Mouse (Mus musculus) urinary bladder, adult 2 months (tissue): ENCODE data around the gene Cdkn1b. TPM values are rescaled to one million over a fixed set of nuclear protein-coding genes. Genes with fewer than 3 reads are reported as not detected.
A peak's percentile ranks its signal among the peaks of the same experiment; 100 is the strongest.

Experiments used
- DNase-seq: peaks from one replicate; pipeline ENCODE4 v3.0.0; 2022; ENCODE audit warnings: low spot score
- polyA plus RNA-seq: library from polyadenylated mRNA; depleted of rRNA; stranded (reverse); fragments of >200 nt; gene quantifications from 2 replicates; pipeline ENCODE4 v1.2.3, GENCODE M21; 2012; rRNA removed

Gene Cdkn1b
- 28.8 and 32.3 TPM in 2 replicates for polyA plus RNA-seq

DNA sequence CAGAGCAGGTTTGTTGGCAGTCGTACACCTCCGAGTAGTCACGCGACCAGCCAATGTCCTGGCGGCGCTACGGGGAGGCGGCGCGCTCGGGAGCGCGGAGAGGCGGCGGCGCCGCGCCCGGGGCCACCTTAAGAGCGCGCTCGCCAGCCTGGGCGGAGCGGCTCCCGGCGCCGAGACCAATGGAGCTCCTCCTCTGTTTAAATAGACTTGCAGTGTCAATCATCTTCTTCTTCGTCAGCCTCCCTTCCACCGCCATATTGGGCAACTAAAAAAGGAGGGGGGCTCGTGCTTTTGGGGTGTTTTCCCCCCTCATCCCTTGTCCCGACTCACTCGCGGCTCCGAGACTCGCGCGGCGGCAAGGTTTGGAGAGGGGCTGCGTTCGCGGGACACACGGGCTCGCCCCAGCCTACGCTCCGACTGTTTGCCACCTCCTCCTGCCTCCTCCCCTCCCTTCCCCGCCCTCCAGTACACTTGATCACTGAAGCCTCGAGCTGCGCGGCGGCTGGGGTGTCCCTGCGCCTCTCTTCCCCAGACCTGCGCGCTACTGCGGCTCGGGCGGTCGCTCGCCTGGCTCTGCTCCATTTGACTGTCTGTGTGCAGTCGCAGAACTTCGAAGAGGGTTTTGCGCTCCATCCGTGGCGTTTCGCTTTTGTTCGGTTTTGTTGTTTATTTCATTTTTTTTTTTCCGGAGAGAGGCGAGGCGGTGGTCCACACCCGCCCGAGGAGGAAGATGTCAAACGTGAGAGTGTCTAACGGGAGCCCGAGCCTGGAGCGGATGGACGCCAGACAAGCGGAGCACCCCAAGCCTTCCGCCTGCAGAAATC lies at the start of gene Cdkn1b:
Gene Cdkn1b, plus strand, starts transcription at position 212 of the 824 bp plus-strand sequence.
- peak; percentile 85 for DNase-seq

DNA sequence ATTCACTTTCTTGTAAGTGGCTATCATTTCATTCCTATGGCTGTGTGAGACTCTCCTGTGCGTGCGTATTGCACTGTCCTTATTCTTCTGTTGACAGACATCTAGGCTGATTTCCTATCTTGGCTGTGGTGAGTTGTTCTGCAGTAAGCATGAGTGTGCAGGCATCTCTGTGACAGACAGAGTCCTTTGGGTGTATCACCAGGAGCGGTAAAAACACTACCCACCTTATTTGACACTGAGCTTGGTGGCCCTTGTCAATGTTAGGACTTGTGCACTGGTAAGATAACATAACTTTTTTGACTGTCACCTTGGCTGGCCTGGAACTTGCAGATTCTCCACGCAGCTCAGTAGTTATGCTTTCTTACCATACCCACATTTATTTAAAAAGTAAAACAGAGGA lies 49.3 kb upstream of the Cdkn1b start:
- DNase-seq, result no peak

DNA sequence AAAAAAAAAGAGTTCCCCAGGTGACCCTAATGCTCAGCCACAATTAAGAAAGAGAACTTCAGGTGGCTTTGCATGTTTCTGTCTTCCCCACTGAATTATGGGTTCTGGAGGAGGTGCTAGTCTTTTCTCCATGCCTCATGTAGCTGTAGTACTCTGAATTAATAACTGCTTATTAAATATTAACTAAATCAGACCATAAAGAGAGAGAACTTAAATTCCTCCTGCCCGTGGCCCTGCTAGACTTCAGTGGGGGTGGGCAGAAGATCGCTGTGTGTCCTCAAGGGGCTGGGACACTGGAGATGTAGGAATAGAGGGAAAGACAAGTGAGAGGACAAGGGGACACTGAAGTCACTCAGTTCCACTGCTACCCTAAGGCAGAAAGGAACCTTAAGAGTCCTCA lies 48.0 kb upstream of the Cdkn1b start:
- no peak for DNase-seq

DNA sequence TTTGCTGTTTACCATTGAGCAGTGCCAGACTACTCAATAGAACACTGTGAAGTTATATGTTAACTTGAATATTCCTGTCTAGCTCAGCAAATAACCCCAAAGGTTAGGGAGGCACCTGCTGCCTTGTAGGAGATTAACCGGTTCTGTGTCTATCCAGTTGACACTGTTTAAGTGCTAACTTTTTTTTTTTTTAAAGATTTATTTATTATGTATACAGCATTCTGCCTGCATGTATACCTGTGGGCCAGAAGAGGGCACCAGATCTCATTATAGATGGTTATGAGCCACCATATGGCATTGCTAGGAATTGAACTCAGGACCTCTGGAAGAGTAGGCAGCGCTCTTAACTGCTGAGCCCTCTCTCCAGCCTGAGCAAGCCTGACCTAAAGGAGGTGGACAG lies 47.2 kb upstream of the Cdkn1b start:
- DNase-seq, result no peak

DNA sequence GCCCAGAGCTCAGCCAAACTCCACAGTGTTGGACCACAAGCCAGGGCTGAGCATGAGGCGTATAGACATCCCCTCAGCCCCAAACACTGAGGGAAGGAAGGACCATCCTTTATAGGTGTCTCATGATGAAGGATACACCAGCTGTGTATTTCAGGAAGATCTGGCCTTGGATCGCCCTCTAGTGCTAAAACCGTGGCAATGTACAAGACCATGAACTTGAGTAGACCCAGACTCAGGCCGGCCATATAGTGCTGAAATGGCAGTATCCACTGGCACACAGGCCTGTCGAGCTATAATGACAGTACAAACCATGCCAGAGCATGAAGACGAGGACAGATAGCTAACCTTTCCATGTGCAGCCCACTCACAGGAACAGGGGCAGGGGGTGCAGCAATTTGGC lies 43.4 kb upstream of the Cdkn1b start:
- no peak for DNase-seq

DNA sequence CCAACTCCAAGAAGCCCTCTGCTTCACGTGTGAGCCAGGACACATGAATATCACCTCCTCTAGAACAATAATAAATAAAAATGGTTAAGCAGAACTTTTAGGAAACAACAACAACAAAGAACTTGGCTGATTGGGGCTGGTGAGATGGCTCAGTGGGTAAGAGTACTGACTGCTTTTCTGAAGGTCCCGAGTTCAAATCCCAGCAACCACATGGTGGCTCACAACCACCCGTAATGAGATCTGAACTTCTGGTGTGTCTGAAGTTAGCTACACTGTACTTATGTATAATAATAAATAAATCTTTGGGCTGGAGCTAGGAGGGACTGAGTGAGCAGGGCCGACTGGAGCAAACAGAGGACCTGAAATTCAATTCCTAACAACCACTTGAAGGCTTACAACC lies 42.9 kb upstream of the Cdkn1b start:
- no peak for DNase-seq

DNA sequence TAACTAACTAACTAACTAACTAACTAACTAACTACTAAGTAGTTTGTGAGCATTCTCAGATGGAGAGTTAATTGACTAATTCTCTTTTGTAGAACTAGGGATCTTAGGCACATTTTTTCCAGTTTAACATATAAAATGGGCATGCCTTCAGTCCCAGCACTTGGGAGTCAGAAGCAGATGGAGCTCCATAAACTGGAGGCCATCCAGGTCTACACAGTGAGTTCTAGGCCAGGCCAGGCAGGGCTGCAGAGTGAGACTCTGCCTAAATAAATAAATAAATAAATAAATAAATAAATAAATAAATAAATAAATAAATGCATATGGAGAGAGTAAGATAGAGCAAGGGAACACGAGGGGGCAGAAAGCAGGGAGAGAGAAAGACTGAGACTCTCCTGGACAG lies 42.3 kb upstream of the Cdkn1b start:
- DNase-seq, result no peak

DNA sequence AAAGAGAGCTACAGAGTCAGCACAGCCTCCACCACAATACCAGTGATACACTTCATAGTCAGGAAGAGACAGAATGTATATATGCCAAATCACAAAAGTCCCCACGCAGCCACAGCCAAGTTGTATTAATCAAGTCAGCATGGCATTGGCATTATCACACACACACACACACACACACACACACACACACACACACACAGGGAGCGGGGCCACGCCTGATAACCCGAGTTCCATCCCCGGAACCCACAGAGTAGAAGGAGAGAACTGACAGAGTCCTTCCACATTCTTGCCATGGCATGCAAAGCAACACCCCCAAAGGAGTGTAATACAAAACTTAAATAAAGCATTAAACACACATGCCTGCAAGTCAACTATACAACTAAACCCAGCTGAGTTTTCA lies 40.6 kb upstream of the Cdkn1b start:
- no peak for DNase-seq

DNA sequence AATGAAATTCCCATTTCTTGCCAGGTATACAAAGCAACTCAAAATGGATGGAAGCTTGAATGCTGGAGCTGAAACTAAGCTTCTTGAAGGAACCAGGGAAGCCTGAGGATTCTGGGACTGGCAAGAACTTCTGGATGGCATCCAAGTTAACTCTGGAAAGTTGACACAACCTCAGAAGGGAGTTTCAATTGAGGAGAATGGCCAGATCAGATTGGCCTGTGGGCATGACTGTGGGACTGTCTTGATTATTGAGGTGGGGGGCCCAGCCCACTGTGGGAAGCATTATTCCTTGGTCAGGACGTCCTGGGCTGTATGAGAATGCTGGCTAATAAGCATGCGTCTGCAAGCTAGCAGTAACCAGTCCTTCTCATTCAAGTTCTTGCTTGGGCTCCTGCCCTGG lies 40.2 kb upstream of the Cdkn1b start:
- no peak for DNase-seq

DNA sequence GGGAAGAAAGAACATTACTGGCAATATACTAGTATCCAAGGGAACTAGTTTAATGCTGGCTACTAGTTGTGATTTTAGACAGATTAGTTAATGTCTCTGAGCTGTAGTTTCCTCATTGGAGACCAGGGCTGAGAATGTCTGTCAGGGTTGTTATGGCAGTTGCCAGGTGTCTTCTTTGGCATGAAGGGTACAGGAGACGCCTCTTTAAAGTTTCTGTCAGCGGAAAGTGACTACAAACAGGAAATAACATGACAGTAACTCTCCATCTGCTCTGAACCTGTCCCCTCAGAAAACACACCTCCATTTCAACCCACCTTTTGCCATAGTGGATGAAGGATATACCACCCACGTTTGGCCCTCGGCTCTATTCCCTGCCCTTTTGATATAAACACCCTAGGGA lies 36.5 kb upstream of the Cdkn1b start:
- DNase-seq, result no peak

DNA sequence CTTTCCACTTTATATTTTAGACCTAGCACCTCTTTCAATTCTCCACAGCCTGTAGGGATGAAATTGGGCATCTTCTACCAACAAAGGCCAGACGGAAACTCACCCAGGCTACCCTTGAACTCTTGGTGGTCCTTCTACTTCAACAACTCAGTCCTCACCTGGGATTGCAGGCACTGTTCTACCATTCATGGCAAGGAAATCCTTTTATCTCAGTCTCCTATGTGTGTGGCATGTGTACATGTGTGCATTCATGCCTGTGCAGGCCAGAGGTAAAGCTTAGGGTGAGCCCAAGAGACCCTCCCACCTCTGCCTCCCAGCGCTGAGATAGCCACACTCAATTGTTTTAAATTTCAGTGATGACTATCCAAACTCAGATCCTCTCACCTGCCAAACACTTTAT lies 34.7 kb upstream of the Cdkn1b start:
- no peak for DNase-seq

DNA sequence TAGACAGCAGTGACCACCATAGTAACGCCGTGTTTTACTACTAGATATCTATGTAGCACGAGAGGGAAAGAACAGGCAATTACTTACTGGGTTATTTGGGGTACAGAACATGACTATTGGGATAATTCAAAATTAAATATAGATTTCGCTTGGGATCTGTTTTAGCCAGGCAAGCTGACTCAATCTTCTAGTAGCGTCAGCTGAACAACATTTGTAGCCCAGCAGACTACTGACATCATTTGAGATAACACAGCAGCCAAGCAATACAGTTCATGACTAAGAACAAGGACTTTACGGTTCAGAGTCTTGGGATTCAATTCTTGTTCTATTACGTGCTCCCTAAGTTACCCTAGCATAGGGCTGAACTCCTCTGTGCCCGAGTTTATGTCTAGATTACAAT lies 33.7 kb upstream of the Cdkn1b start:
- DNase-seq, result no peak

DNA sequence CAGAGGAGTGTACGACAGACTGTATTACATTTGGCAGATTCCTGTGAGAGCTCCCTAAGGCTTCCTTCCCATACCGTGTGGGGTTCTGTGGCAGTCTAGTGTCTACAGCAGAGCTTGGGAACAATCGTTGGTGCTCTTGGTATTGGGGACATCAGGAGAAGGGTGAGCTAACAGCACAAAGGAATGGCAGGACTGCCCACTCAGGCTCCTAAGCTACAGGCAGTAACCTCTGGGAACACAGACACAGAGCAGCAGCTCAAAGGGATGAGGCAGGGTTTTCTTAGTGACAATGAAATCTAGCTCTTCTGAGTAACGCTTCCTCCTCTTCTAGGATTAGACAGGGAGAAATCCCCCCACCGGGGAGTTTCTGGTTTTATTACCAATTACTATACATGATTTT lies 33.2 kb upstream of the Cdkn1b start:
- DNase-seq, result no peak

DNA sequence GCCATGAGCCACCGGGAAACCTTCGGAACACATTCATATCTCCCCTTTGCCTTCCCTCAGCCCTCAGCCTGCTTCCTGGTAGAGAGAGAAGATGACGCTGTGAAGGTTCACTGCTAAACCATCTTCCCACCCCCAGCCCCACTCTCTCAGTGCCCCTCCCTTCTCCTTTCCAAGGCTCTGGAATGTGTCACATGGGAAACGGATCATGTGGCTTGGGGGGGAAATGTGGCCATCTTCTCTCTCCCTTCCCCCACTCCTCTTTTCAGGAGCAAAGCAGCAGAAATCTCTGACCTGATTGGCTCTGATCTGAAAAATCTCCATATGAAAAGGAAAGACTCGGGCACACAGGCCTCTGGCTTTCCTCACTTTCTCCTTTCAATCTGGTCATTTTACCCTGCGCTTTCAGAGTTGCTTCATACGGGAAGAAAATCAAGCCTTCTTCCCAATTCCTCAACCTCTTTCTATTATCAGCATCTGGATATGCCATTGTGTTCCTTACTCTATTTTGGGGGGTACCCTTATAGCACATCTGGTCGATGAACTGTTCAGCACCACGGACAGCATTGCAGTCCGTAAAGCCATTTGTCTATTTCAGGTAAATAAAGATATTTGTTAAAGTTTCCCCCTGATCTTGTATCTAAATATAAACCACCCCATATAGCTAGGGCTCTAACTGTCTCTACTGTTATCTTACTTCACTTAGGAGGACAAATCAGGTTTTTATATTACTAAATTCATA lies 32.3 kb upstream of the Cdkn1b start:
- no peak for DNase-seq

DNA sequence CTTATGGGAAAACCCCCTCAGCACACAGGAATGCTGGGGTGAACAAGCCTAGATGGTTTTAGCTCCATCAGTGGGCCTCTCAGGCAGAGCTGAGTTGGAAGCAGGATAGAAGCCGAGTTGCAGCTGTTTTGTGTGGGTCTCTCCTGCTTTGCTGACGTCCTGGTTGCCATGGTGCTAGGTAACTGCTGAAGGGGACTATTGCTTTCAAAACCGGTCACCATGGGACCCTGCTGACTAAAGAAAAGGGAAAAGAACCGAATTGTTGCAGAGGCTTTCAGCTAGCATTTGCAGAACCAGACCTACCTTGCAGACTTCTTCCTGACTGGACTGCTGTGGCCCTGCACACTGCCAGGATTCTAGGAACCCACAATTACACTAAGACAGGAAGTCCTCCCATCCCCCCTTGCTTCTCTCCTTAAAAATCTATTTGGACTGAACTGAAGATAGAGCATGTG lies 31.6 kb upstream of the Cdkn1b start:
- no peak for DNase-seq

DNA sequence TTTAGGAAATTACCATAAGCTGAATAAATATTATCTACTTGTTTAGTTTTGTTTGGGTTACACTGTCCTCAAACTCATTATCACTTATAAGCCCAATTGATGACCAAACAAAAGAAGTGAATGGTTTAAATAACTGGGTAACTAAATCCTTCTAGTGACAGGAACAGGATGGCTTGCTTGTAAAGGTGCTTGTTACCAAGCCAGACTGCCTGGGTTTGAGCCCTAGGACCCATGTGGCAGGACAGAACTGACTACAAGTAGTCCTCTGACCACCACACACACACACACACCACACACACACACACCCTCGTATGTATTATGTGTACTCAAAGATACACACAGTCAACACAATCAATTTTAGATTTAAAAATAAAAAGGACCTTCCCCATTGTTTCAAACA lies 30.4 kb upstream of the Cdkn1b start:
- DNase-seq, result no peak

DNA sequence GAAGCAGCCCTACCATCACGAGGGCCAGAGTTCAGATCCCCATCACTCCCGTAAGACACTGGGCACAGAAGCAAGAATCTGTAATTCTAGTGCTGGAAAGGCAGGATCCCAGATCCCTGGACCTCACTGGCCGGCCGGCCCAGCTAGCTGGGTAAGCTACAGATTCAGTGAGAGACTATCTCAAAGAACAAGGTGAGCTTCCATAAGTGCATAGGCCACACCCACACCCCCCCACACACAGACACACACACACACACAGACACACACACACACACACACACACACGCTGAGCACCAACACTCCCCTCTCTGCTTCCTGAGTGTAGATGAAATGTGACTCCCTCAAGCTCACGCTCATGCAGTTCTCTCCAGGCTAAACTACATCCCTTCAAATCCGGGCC lies 29.8 kb upstream of the Cdkn1b start:
- DNase-seq, result no peak

DNA sequence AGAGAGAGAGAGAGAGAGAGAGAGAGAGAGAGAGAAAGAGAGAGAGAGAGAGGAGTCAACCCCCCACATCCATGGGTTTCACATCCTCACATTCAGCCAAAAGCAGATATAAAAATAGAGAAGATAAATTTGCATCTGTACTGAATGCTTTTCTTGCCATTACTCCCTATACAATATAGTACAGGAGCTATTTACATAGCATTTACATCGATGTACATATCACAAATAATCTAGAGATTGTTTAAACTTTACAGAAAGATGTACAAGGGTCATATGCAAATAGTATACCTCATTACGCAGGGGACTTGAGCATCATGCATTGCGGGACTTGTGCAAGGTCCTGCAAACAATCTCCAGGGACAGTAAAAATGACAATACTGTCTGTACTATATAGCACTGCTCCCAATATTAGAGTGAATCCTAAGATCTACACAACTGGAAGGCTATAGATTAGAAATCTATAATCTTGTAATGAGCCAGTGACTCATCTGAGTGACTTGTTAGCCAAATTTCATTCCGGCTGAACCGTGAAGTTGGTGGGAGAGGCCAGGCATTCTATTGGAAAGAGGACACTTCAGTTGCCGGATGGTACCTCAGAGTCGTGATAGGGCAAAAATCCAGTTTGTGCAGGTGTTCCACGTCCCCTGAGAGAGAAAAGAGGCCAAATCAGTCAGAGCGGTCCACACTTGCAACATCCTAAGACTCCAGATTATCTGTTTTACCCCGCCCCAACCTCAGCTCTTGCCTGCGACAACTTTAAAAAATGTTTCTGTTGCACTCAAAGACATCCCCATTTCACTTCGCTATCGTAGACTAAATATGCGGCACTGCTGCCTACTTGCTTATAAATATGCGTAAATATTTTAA lies 23.4 kb upstream of the Cdkn1b start:
- DNase-seq, result no peak

DNA sequence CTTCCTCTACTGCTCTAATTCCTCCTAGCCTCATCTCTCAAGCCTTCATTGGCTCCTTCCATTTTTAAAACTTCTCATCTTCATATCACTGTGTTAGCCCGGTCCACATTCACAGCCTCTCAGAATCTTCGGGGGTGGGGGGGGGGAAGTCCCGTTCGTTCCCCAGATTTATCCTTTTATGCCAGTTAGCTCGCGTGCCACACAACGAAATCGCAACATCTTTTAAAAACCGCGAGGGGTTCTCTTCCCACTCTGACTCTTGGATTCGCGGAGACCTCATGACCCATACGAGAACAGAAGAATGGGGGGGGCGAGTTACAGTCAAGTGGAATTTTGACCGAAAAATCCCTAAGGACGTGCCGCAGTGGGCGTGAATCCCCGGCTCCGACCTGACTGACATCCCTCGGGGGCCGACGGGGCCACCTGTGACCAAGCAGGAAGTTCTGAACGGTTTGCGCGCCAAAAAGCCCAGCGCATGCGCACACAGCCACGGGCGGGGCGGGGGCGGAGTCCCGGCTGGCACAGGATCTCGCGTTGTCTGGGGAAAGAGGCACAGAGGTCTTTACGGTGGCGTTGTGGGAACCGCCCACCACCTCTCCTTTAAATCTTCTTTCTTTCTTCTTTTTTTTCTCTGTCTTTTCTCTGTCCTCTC lies 22.6 kb upstream of the Cdkn1b start:
- peak; percentile 98 for DNase-seq

DNA sequence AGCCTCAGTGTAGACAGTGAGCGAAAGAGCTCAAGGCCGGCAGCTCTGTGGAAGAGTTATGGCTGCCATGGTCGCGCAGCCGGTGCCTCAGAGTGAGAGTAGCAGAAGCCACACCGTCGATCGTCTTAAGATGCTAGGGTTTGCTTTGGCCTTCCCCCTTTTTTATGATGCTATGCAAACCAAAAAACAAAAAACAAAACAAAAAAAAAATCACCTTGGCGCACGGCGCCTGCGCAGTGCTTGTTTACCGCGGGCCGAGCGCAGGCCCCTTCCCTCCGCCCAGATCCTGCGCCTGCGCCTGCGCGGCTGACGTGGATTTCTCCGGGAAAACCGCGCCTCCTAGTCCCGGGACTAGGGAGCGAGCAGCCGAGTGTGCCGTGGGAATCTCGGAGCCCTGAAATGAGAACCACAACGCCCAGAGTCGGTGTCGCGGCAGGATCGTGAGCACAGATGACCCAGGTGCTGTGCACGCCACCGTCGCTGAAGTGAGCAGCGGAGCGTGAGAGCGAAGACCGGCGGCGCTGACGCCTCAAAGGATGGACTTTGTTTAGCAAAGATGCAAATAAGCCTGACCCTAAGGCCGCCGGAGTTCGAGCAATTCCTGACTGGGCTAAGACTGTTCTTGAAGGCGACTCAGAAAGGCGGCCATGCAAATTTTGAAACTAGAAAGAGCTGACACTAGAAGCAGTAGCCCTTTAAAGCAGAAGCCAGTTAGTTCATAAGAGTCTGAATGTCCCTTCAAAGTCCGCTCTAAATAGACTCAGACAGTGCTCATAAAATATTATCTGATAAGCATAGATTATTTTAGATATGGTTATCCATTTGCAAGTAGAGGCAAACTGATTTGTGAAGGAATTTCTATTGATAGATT lies 21.9 kb upstream of the Cdkn1b start, which contains the start of gene Gpr19:
Gene Gpr19, minus strand, starts transcription at position 484 of the 871 bp plus-strand sequence.
- DNase-seq, result peak; percentile 88

DNA sequence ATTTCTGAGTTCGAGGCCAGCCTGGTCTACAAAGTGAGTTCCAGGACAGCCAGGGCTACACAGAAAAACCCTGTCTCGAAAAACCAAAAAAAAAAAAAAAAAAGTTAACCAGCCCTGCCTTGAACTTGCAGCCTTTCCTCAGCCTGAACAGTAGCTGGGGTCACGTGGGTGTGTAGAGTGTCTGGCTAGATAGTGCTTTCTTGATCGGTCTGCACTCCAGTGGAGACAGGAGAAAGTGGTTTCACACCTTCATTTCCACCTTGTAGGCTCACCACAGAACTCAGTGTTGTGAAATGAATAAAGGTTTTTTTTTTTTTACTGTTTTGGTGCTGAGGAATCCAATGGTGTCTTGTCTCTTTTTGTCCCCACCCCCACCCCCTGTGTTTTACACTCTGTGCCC lies 16.8 kb upstream of the Cdkn1b start:
- DNase-seq, result no peak
